Mouse (Mus musculus): ENCODE results near the gene Tbrg1. TPM values are rescaled to one million over a fixed set of nuclear protein-coding genes. Genes with fewer than 3 reads are reported as not detected.

The Tbrg1 gene
- total RNA-seq (2021): 86.0 and 99.4 TPM in 2 replicates
- long read RNA-seq, experiment 1, transcript Tbrg1-201 (9 exons, 1,984 nt): major isoform, 174 of 193 reads
- long read RNA-seq, experiment 1, partial matches to known transcripts: 11 of 193 reads
- long read RNA-seq, experiment 1, other reads (novel, unspliced or antisense): 4 of 193 reads
- long read RNA-seq, experiment 2, transcript Tbrg1-201 (9 exons, 1,984 nt): major isoform, 131 of 150 reads
- long read RNA-seq, experiment 2, partial matches to known transcripts: 8 of 150 reads
- long read RNA-seq, experiment 2, other reads (novel, unspliced or antisense): 7 of 150 reads

DNA sequence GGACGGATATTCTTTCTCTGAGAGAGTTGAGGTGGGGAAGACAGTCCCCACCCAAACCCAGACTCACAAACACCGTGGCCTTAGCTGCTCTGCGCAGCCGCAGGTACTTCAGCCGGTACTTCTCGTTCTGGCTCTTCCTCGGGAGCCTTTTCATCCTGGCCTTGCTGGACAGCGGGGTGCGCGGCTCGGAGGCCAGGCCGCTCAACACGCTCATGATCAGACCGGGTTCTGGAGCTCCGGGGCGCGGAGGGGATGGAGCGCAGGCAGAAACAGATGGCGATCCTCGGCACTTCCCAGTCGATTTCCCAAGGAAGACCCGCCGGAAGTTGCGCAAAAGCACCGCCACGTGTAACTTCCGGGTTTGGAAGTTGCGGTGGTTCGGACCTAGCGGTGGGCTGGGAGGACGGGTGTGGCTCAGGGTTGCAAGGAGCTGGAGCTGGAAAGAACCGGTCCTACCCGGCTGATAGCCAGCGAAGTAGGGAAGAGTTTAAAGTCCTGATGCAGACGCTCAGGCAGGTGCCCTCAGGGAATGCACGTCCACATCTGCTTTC lies at the start of gene Tbrg1:
TSS of gene Tbrg1 (minus strand) at position 382 of the 551 bp plus-strand sequence.
- peak; percentile 91 for DNase-seq

DNA sequence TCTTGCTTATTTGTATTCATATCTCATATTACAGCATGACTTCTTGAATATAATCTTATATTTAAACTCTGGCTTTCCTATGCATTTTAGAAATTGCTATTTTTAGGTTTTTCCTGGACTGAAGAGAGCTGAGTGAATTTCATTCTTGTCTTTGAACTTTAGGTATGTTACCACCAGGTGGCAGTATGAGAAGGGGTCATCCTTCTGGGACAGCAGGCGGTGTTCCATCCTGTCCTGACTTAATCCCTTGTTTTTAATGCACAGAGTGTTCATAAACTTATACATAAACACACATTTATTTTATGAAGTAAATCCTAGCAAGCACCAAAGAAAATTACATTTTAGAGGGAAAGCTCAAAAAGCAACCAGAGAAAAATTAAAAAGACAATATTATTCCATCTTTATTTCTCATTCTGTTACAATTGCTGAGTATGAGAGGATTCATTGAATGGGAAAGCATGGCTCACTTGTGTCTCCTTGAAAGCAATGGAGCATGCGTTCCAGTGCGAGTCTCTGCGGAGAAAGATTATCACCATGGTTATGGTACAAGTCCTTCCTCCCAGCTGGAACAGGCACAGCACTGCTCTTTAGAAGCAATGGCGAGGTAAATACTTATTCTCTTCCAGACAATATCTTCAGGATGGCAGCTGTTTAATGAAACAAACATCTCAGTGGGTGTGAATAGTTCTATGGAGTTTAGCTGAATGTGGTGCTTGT lies 33.0 kb upstream of the Tbrg1 start:
- DNase-seq: peak; percentile 41

GRCm38 (mm10) chr9:37687941-37688303 lies 30.8 kb upstream of the Tbrg1 start:
- no peak for DNase-seq

- no peak for DNase-seq
Observed at GRCm38 (mm10) chr9:37687288-37687940, 30.3 kb upstream of the Tbrg1 start.

DNA sequence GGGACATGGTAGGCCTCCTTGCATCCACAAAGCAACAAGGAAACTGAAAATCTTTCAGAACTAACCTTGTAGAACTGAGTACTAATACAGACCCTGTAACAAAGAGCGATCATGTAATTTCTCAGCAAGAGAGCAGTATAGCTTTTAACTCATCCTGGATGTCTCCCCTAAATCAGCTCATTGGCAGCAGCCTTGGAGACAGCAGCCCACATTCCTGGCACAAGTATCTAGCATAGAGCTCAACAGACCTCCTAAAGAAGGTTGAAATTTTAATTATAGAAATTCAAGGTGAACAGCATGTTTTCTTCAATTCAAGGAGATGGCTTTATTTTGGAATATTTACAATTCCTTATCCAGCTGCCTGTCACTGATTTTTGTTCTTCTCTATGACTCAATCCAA lies 24.0 kb upstream of the Tbrg1 start:
- DNase-seq: no peak

DNA sequence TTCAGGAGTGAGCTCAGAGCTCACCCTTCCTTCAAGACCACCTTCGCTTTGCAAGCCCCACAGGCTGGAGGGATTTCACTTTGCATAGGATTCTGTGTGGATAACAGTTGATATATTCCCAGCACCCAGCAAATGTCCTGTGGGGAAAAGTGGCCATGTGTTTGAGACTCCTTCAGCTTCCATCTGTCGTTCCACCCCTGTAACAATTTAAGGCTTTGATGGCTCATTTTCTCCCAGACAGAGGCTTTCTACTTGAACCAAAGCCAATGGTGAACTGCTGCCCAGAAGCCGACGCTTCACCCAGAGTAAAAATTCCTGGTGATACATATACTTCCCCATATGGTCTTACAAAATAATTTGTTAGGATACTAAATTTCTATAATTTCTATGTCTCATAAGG lies 18.2 kb upstream of the Tbrg1 start:
- no peak for DNase-seq

GRCm38 (mm10) chr9:37670261-37670660 lies 13.1 kb upstream of the Tbrg1 start:
- DNase-seq: no peak

GRCm38 (mm10) chr9:37669678-37670077 lies 12.6 kb upstream of the Tbrg1 start:
- DNase-seq: no peak

DNA sequence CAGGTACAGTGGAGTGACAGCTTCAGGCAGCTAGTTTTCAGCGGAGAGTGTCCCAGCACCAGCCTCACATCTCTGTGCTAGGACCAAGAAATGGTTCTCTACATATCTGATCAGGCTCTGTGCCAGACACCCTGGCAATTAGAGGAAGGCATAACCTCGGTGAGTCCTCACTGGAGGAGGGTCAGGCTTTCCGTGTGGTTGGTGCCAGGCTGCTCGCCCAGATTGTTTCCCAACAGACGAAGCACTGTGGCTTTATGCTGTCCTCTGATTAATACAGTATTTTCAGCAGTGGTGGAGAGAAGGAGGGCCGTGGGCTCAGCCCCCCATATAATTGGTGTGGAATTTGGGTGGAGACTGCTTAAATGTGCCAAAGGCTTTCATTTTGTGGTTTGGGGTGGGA lies 12.0 kb upstream of the Tbrg1 start, which contains the start of gene Panx3:
TSS of gene Panx3 (minus strand) at position 121 of the 400 bp plus-strand sequence.
- DNase-seq: peak; percentile 60

GRCm38 (mm10) chr9:37666045-37666444 lies 8.9 kb upstream of the Tbrg1 start:
- DNase-seq: no peak

GRCm38 (mm10) chr9:37664604-37665003 lies 7.5 kb upstream of the Tbrg1 start:
- DNase-seq: no peak

GRCm38 (mm10) chr9:37663210-37663609 lies 6.1 kb upstream of the Tbrg1 start:
- DNase-seq: no peak

- DNase-seq: no peak
Observed at GRCm38 (mm10) chr9:37659413-37659812, 2.3 kb upstream of the Tbrg1 start.

DNA sequence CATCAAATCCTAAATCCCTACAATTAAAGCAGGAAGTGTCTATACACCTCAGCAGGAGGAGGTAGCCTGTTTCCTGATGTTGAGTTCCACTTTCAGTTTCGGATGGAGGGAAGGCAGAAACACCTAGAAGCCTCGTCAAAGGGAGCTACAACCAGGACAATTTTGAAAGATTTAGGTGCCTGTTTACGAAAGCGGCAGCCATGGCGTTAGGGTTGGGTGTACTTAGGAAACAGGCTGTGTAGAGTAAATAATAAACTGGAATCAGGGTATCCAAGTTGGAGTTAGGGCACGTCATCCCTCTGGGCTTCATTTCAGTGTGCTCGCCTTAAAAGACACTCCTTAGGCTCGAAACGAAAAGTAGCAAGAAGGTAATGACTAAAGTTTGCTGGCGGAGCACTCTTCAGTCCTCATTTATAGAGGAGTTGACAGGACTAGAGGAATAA lies 652 bp downstream of the Tbrg1 start:
- peak; percentile 24 for DNase-seq

- DNase-seq: no peak
Observed at GRCm38 (mm10) chr9:37655961-37656360, 1.2 kb downstream of the Tbrg1 start.

DNA sequence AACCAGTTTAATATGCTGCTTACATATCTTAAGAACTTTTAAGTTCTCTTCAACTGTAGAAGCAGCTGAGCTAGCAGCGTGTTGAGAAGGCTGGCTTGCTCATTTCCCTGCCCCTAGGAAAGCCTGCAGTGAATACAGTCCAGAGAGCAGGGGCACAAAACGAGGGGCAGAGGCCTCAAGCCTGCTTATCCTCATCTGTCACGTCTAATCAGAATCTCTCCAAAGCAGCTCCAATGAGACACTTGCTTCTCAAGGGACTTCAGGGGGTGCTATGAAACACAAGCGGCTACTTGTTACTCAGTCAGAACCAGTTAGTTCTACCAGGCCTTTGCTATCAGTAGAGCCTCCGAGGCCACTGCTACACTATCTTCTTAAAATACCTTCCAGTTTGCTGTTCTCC lies 3.3 kb downstream of the Tbrg1 start:
- DNase-seq: no peak

- no peak for DNase-seq
Observed at GRCm38 (mm10) chr9:37650639-37651038, 6.5 kb downstream of the Tbrg1 start.

- peak; percentile 8 for DNase-seq
Observed at GRCm38 (mm10) chr9:37646246-37646645, 10.9 kb downstream of the Tbrg1 start.

DNA sequence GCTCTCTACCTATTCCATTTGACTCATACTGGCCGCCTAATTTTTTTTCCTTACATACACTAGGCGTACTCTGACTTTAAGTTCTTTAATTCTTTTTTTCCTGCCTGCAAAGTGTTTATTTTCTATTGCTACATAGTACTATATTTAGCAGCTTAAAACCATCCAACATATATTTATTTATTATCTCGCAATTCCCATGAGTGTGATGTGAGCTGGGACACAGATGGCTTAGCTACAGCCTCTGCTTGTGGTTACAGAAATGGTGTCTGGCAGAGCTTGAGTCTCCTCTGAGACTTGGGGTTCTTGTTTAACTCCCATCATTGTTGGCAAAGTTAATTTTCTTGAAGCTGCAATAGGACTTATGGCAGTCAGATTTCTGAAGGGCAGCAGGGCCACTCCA lies 18.4 kb downstream of the Tbrg1 start:
- no peak for DNase-seq

GRCm38 (mm10) chr9:37636800-37637542 lies 20.1 kb downstream of the Tbrg1 start:
- DNase-seq: peak; percentile 55

GRCm38 (mm10) chr9:37636335-37636734 lies 20.8 kb downstream of the Tbrg1 start:
- peak; percentile 77 for DNase-seq

DNA sequence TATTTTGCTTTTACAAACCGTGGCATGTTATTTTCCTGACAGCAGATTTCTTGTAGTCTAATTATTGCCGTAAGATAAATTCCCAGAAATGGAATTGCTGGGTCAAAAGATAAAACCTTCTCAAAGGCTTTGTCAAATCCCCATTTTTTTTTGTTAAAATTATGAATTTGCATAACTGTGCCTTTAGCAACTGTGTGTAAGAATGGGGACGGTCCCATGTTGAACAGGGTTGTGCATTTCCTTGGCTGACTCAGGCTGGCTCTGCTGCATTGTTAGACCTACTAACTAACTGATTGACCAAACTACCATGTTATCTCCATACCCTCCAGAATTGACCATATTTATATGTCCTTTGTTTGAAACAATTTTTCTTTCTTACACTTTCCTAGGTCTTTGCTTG lies 22.8 kb downstream of the Tbrg1 start:
- no peak for DNase-seq

Measured in adrenal gland, postnatal 14 days (tissue).